Mouse (Mus musculus) kidney, adult 2 months (tissue): ENCODE measurements around the gene Wwc2.

Experiments used
- CTCF ChIP-seq: fragments of 200-500 bp; conservative IDR thresholded peaks from 2 replicates; pipeline ENCODE4 v1.5.1; 2011; ENCODE audit warnings: low read depth, mild to moderate bottlenecking, control low read depth, low read length, moderate library complexity, mixed read lengths; ENCODE audit not compliant: insufficient read depth, insufficient read length
- POLR2A ChIP-seq: fragments of 200-500 bp; IDR thresholded peaks from one replicate; pipeline ENCODE4 v1.6.1; 2011; ENCODE audit warnings: low read depth, low read length, control low read depth

DNA sequence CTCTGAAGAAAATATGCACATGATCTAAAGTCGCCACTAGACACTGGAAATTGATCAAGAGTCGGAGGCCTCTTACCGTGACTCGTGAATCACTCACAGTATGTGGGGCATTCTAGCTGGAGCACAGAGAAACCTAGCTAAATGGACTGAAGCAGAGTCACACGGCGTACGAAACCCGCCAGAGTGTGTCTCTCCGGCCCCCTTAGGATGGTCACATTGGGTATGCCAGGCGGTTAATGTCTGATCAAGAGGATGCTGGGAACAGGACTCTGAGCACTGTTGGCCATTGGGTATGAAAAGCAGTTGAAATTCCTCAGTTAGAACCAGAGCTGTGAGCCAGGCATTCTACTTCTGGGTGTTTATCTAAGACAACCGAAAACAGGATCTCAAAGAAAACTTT, 81.0 kb downstream of the Wwc2 start:
- TF ChIP-seq CTCF (no peak), POLR2A (no peak)
